Mouse (Mus musculus): ENCODE results near the gene Klf4. TPM values are rescaled to one million over a fixed set of nuclear protein-coding genes. Genes with fewer than 3 reads are reported as not detected.

Gene Klf4
- polyA plus RNA-seq, 1 experiment from 2014 or later = 3.8 TPM

- ATAC-seq (ENCODE audit: low FRiP score, low TSS enrichment) = no peak
- Histone ChIP-seq H3K36me3 (ENCODE audit: control insufficient read depth, insufficient read depth, low read length) (no peaks in the 10 kb centered on the region), H3K4me2 (replicated peaks; ENCODE audit: low read depth, low read length) (no peak overlapping the region), H3K4me1 (ENCODE audit: control insufficient read depth, insufficient read depth, low read length) (no peaks in the 10 kb centered on the region), H3K27me3 (ENCODE audit: control insufficient read depth, insufficient read depth, low read length) (no peaks in the 10 kb centered on the region), H3K9ac (ENCODE audit: low read depth, low read length) (no peak overlapping the region), H3K9me3 (ENCODE audit: control insufficient read depth, low read length) (no peaks in the 10 kb centered on the region), H3K4me3 (ENCODE audit: low read length) (no peak overlapping the region), H3K27ac (ENCODE audit: low read depth, low read length) (no peak overlapping the region)
- WGBS = 82% methylated on average over 2 of the region's 2 CpGs
Observed at GRCm38 (mm10) chr4:55511389-55511788, 20.9 kb downstream of the Klf4 start.

- no peaks in the 10 kb centered on the region for H3K27me3 ChIP-seq (ENCODE audit: control insufficient read depth, insufficient read depth, low read length)
- no peak overlapping the region for H3K4me3 ChIP-seq (ENCODE audit: low read length)
- H3K9me3 ChIP-seq (ENCODE audit: control insufficient read depth, low read length) = no peaks in the 10 kb centered on the region
- H3K4me2 ChIP-seq (replicated peaks; ENCODE audit: low read depth, low read length) = no peak overlapping the region
- 88% methylated on average over 7 of the region's 7 CpGs for WGBS
- no peaks in the 10 kb centered on the region for H3K4me1 ChIP-seq (ENCODE audit: control insufficient read depth, insufficient read depth, low read length)
- no peaks in the 10 kb centered on the region for H3K36me3 ChIP-seq (ENCODE audit: control insufficient read depth, insufficient read depth, low read length)
- ATAC-seq (ENCODE audit: low FRiP score, low TSS enrichment) = no peak
- H3K27ac ChIP-seq (ENCODE audit: low read depth, low read length) = no peak overlapping the region
- H3K9ac ChIP-seq (ENCODE audit: low read depth, low read length) = no peak overlapping the region
Observed at GRCm38 (mm10) chr4:55508712-55509111, 23.6 kb downstream of the Klf4 start.

GRCm38 (mm10) chr4:55498621-55499020 is 33.6 kb downstream of the Klf4 start:
- no peaks in the 10 kb centered on the region for H3K9me3 ChIP-seq (ENCODE audit: control insufficient read depth, low read length)
- 68% methylated on average over 1 of the region's 1 CpGs for WGBS
- no peak overlapping the region for H3K4me2 ChIP-seq (replicated peaks; ENCODE audit: low read depth, low read length)
- no peak overlapping the region for H3K27ac ChIP-seq (ENCODE audit: low read depth, low read length)
- H3K4me1 ChIP-seq (ENCODE audit: control insufficient read depth, insufficient read depth, low read length) = no peaks in the 10 kb centered on the region
- H3K9ac ChIP-seq (ENCODE audit: low read depth, low read length) = no peak overlapping the region
- no peak overlapping the region for H3K4me3 ChIP-seq (ENCODE audit: low read length)
- ATAC-seq (ENCODE audit: low FRiP score, low TSS enrichment) = no peak
- no peaks in the 10 kb centered on the region for H3K36me3 ChIP-seq (ENCODE audit: control insufficient read depth, insufficient read depth, low read length)
- no peaks in the 10 kb centered on the region for H3K27me3 ChIP-seq (ENCODE audit: control insufficient read depth, insufficient read depth, low read length)

GRCm38 (mm10) chr4:55496416-55496815 is 35.9 kb downstream of the Klf4 start:
- WGBS = 81% methylated on average over 7 of the region's 7 CpGs
- no peak for ATAC-seq (ENCODE audit: low FRiP score, low TSS enrichment)
- no peaks in the 10 kb centered on the region for H3K27me3 ChIP-seq (ENCODE audit: control insufficient read depth, insufficient read depth, low read length)
- no peak overlapping the region for H3K27ac ChIP-seq (ENCODE audit: low read depth, low read length)
- H3K4me3 ChIP-seq (ENCODE audit: low read length) = no peak overlapping the region
- no peaks in the 10 kb centered on the region for H3K36me3 ChIP-seq (ENCODE audit: control insufficient read depth, insufficient read depth, low read length)
- no peaks in the 10 kb centered on the region for H3K4me1 ChIP-seq (ENCODE audit: control insufficient read depth, insufficient read depth, low read length)
- no peaks in the 10 kb centered on the region for H3K9me3 ChIP-seq (ENCODE audit: control insufficient read depth, low read length)
- H3K9ac ChIP-seq (ENCODE audit: low read depth, low read length) = no peak overlapping the region
- no peak overlapping the region for H3K4me2 ChIP-seq (replicated peaks; ENCODE audit: low read depth, low read length)

- ATAC-seq (ENCODE audit: low FRiP score, low TSS enrichment) = no peak
- no peaks in the 10 kb centered on the region for H3K9me3 ChIP-seq (ENCODE audit: control insufficient read depth, low read length)
- no peak overlapping the region for H3K27ac ChIP-seq (ENCODE audit: low read depth, low read length)
- no peak overlapping the region for H3K9ac ChIP-seq (ENCODE audit: low read depth, low read length)
- no peaks in the 10 kb centered on the region for H3K36me3 ChIP-seq (ENCODE audit: control insufficient read depth, insufficient read depth, low read length)
- 79% methylated on average over 3 of the region's 3 CpGs for WGBS
- H3K4me3 ChIP-seq (ENCODE audit: low read length) = no peak overlapping the region
- no peak overlapping the region for H3K4me2 ChIP-seq (replicated peaks; ENCODE audit: low read depth, low read length)
- no peaks in the 10 kb centered on the region for H3K4me1 ChIP-seq (ENCODE audit: control insufficient read depth, insufficient read depth, low read length)
- H3K27me3 ChIP-seq (ENCODE audit: control insufficient read depth, insufficient read depth, low read length) = no peaks in the 10 kb centered on the region
Observed at GRCm38 (mm10) chr4:55493261-55493660, 39.0 kb downstream of the Klf4 start.

GRCm38 (mm10) chr4:55489328-55489727 is 42.9 kb downstream of the Klf4 start:
- no peaks in the 10 kb centered on the region for H3K9me3 ChIP-seq (ENCODE audit: control insufficient read depth, low read length)
- no peaks in the 10 kb centered on the region for H3K36me3 ChIP-seq (ENCODE audit: control insufficient read depth, insufficient read depth, low read length)
- no peak overlapping the region for H3K4me2 ChIP-seq (replicated peaks; ENCODE audit: low read depth, low read length)
- ATAC-seq (ENCODE audit: low FRiP score, low TSS enrichment) = no peak
- H3K4me3 ChIP-seq (ENCODE audit: low read length) = no peak overlapping the region
- no peaks in the 10 kb centered on the region for H3K4me1 ChIP-seq (ENCODE audit: control insufficient read depth, insufficient read depth, low read length)
- no peak overlapping the region for H3K27ac ChIP-seq (ENCODE audit: low read depth, low read length)
- WGBS = 79% methylated on average over 3 of the region's 3 CpGs
- H3K27me3 ChIP-seq (ENCODE audit: control insufficient read depth, insufficient read depth, low read length) = no peaks in the 10 kb centered on the region
- no peak overlapping the region for H3K9ac ChIP-seq (ENCODE audit: low read depth, low read length)

GRCm38 (mm10) chr4:55488604-55489003 is 43.7 kb downstream of the Klf4 start:
- Histone ChIP-seq H3K4me3 (ENCODE audit: low read length) (no peak overlapping the region), H3K27me3 (ENCODE audit: control insufficient read depth, insufficient read depth, low read length) (no peaks in the 10 kb centered on the region), H3K9me3 (ENCODE audit: control insufficient read depth, low read length) (no peaks in the 10 kb centered on the region), H3K4me1 (ENCODE audit: control insufficient read depth, insufficient read depth, low read length) (no peaks in the 10 kb centered on the region), H3K9ac (ENCODE audit: low read depth, low read length) (no peak overlapping the region), H3K36me3 (ENCODE audit: control insufficient read depth, insufficient read depth, low read length) (no peaks in the 10 kb centered on the region), H3K27ac (ENCODE audit: low read depth, low read length) (no peak overlapping the region), H3K4me2 (replicated peaks; ENCODE audit: low read depth, low read length) (no peak overlapping the region)
- WGBS = 85% methylated on average over 6 of the region's 6 CpGs
- no peak for ATAC-seq (ENCODE audit: low FRiP score, low TSS enrichment)

GRCm38 (mm10) chr4:55480322-55480767 is 51.9 kb downstream of the Klf4 start:
- peak overlapping the region; percentile 25 for H3K4me3 ChIP-seq (ENCODE audit: low read length)
- WGBS = 14% methylated on average over 25 of the region's 25 CpGs

GRCm38 (mm10) chr4:55478333-55478732 is 53.9 kb downstream of the Klf4 start:
- Histone ChIP-seq H3K27me3 (ENCODE audit: control insufficient read depth, insufficient read depth, low read length) (no peaks in the 10 kb centered on the region), H3K4me2 (replicated peaks; ENCODE audit: low read depth, low read length) (no peak overlapping the region), H3K36me3 (ENCODE audit: control insufficient read depth, insufficient read depth, low read length) (no peaks in the 10 kb centered on the region), H3K4me3 (ENCODE audit: low read length) (no peak overlapping the region), H3K4me1 (ENCODE audit: control insufficient read depth, insufficient read depth, low read length) (no peaks in the 10 kb centered on the region), H3K9ac (ENCODE audit: low read depth, low read length) (no peak overlapping the region), H3K9me3 (ENCODE audit: control insufficient read depth, low read length) (no peaks in the 10 kb centered on the region), H3K27ac (ENCODE audit: low read depth, low read length) (no peak overlapping the region)
- WGBS = 44% methylated on average over 5 of the region's 5 CpGs
- ATAC-seq (ENCODE audit: low FRiP score, low TSS enrichment) = no peak

More at GRCm38 (mm10) chr4:55480322-55480767, 51.9 kb downstream of the Klf4 start:
- Histone ChIP-seq H3K4me1 (ENCODE audit: control insufficient read depth, insufficient read depth, low read length) (no peaks in the 10 kb centered on the region), H3K36me3 (ENCODE audit: control insufficient read depth, insufficient read depth, low read length) (no peaks in the 10 kb centered on the region), H3K9me3 (ENCODE audit: control insufficient read depth, low read length) (no peaks in the 10 kb centered on the region), H3K9ac (ENCODE audit: low read depth, low read length) (peak overlapping the region; percentile 34; the same call in 1 of the 2 replicates), H3K27ac (ENCODE audit: low read depth, low read length) (no peak overlapping the region), H3K27me3 (ENCODE audit: control insufficient read depth, insufficient read depth, low read length) (no peaks in the 10 kb centered on the region), H3K4me2 (replicated peaks; ENCODE audit: low read depth, low read length) (peak overlapping the region; percentile 50)
- ATAC-seq (ENCODE audit: low FRiP score, low TSS enrichment) = peak; percentile 81

All from kidney, embryonic 14.5 days (tissue).